Mouse (Mus musculus): ENCODE data around the gene Zc3h13. TPM values are rescaled to one million over a fixed set of nuclear protein-coding genes. Genes with fewer than 3 reads are reported as not detected.

Zc3h13 gene
- total and polyA plus RNA-seq, 3 experiments, result 17.7 to 38.5 (median 18.8) TPM

GRCm38 (mm10) chr14:75246024-75247000 is 37.9 kb upstream of the Zc3h13 start:
- no peak overlapping the region for H3K9ac ChIP-seq (ENCODE audit: insufficient read depth, low read depth)

GRCm38 (mm10) chr14:75250432-75250831 is 33.7 kb upstream of the Zc3h13 start:
- Histone ChIP-seq H3K9ac (ENCODE audit: insufficient read depth, low read depth) (no peak overlapping the region), H3K9me3 (replicated peaks; ENCODE audit: low read length) (no peaks in the 10 kb centered on the region), H3K27me3 (replicated peaks) (no peaks in the 10 kb centered on the region), H3K79me2 (replicated peaks; ENCODE audit: control insufficient read depth, extremely low read depth, insufficient read depth, poor library complexity, severe bottlenecking) (no peaks in the 10 kb centered on the region), H3K27ac (ENCODE audit: insufficient read depth, low read depth) (no peak overlapping the region), H3K36me3 (replicated peaks in 1 of 2; ENCODE audit: control insufficient read depth in 1 of 2, insufficient read depth in 1 of 2, low read length in 1 of 2) (no peaks in the 10 kb centered on the region), H3K4me3 (replicated peaks in 1 of 3; ENCODE audit: low read depth in 2 of 3, low read length in 2 of 3, poor library complexity in 1 of 3) (no peak overlapping the region), H3K4me1 (ENCODE audit: control insufficient read depth in 1 of 2, insufficient read depth in 2 of 2) (peaks cover 0 to 1% of the 10 kb centered on the region in 2 experiments; a peak in 2 of 4 replicates), H3K4me2 (ENCODE audit: insufficient read depth, low read depth, poor library complexity, severe bottlenecking) (no peak overlapping the region)
- in situ Hi-C loops (cut with MboI; ENCODE audit: low pct_ligation_motif_present, low pct_unique_long_range_greater_than_20kb, low sequenced_read_pairs) (no loop called here), dilution Hi-C loops (cut with MboI; ENCODE audit: extremely low pct_ligation_motif_present, extremely low pct_unique_long_range_greater_than_20kb, low sequenced_read_pairs) (no loop called here)
- no peak for DNase-seq (ENCODE audit: extremely low read depth)
- TF ChIP-seq E2F4 (IDR thresholded peaks at IDR 0.05; ENCODE audit: insufficient replicate concordance, low read depth, low read length) (no peak), JUND (conservative IDR thresholded peaks at IDR 0.05; ENCODE audit: low read depth, low read length) (no peak), NRF1 (IDR thresholded peaks at IDR 0.05; ENCODE audit: low read depth, low read length) (no peak), MYC (IDR thresholded peaks at IDR 0.05; ENCODE audit: low read depth, low read length) (no peak), MAZ (IDR thresholded peaks at IDR 0.05; ENCODE audit: low read depth, low read length) (no peak), RAD21 (IDR thresholded peaks at IDR 0.05; ENCODE audit: low read depth, low read length) (no peak), CHD1 (IDR thresholded peaks at IDR 0.05; ENCODE audit: low read depth, low read length) (no peak), EP300 (IDR thresholded peaks at IDR 0.05; ENCODE audit: low read length) (no peak), MAX (IDR thresholded peaks at IDR 0.05; ENCODE audit: low read length) (no peak), POLR2AphosphoS2 (IDR thresholded peaks at IDR 0.05; ENCODE audit: low read depth, low read length) (no peak), PAX5 (IDR thresholded peaks at IDR 0.05; ENCODE audit: low read length) (no peak), SIN3A (IDR thresholded peaks at IDR 0.05; ENCODE audit: low read length) (no peak), GABPA (IDR thresholded peaks at IDR 0.05; ENCODE audit: insufficient replicate concordance, low read depth, low read length) (no peak)

More at GRCm38 (mm10) chr14:75246024-75247000, 37.9 kb upstream of the Zc3h13 start:
- in situ Hi-C loops (cut with MboI; ENCODE audit: low pct_ligation_motif_present, low pct_unique_long_range_greater_than_20kb, low sequenced_read_pairs) (no loop called here), dilution Hi-C loops (cut with MboI; ENCODE audit: extremely low pct_ligation_motif_present, extremely low pct_unique_long_range_greater_than_20kb, low sequenced_read_pairs) (no loop called here)
- Histone ChIP-seq H3K36me3 (replicated peaks in 1 of 2; ENCODE audit: control insufficient read depth in 1 of 2, insufficient read depth in 1 of 2, low read length in 1 of 2) (no peaks in the 10 kb centered on the region), H3K79me2 (replicated peaks; ENCODE audit: control insufficient read depth, extremely low read depth, insufficient read depth, poor library complexity, severe bottlenecking) (no peaks in the 10 kb centered on the region), H3K4me2 (ENCODE audit: insufficient read depth, low read depth, poor library complexity, severe bottlenecking) (no peak overlapping the region), H3K4me1 (ENCODE audit: control insufficient read depth in 1 of 2, insufficient read depth in 2 of 2) (no peaks in the 10 kb centered on the region), H3K9me3 (replicated peaks; ENCODE audit: low read length) (no peaks in the 10 kb centered on the region), H3K4me3 (replicated peaks in 1 of 3; ENCODE audit: low read depth in 2 of 3, low read length in 2 of 3, poor library complexity in 1 of 3) (no peak overlapping the region), H3K27me3 (replicated peaks) (no peaks in the 10 kb centered on the region), H3K27ac (ENCODE audit: insufficient read depth, low read depth) (no peak overlapping the region)
- DNase-seq (ENCODE audit: extremely low read depth), result no peak
- TF ChIP-seq SIN3A (IDR thresholded peaks at IDR 0.05; ENCODE audit: low read length), result no peak
- TF ChIP-seq TCF12 (IDR thresholded peaks at IDR 0.05; ENCODE audit: low read depth, low read length), result no peak
- TF ChIP-seq IRF4 (IDR thresholded peaks at IDR 0.05; ENCODE audit: low read depth, low read length), result no peak
- TF ChIP-seq KAT2A (IDR thresholded peaks at IDR 0.05; ENCODE audit: insufficient replicate concordance, low read length), result no peak
- no peak for TF ChIP-seq MXI1 (IDR thresholded peaks at IDR 0.05; ENCODE audit: low read depth, low read length)
- no peak for TF ChIP-seq ZNF384 (IDR thresholded peaks at IDR 0.05; ENCODE audit: low read depth, low read length)
- no peak for TF ChIP-seq ZMIZ1 (IDR thresholded peaks at IDR 0.05; ENCODE audit: low read depth, low read length)
- TF ChIP-seq CHD1 (IDR thresholded peaks at IDR 0.05; ENCODE audit: low read depth, low read length), result no peak
- TF ChIP-seq MAFK (IDR thresholded peaks at IDR 0.05; ENCODE audit: insufficient replicate concordance, low read length), result no peak
- TF ChIP-seq UBTF (IDR thresholded peaks at IDR 0.05; ENCODE audit: low read depth, low read length), result no peak
- TF ChIP-seq MAZ (IDR thresholded peaks at IDR 0.05; ENCODE audit: low read depth, low read length), result no peak
- no peak for TF ChIP-seq JUND (conservative IDR thresholded peaks at IDR 0.05; ENCODE audit: low read depth, low read length)
- TF ChIP-seq HCFC1 (IDR thresholded peaks at IDR 0.05; ENCODE audit: low read depth, low read length), result no peak
- no peak for TF ChIP-seq ZKSCAN1 (IDR thresholded peaks at IDR 0.05; ENCODE audit: borderline replicate concordance, low read depth, low read length)
- TF ChIP-seq ELF1 (IDR thresholded peaks at IDR 0.05; ENCODE audit: low read depth, low read length), result no peak
- no peak for TF ChIP-seq MEF2A (IDR thresholded peaks at IDR 0.05; ENCODE audit: borderline replicate concordance, low read depth, low read length)
- no peak for TF ChIP-seq TBP (conservative IDR thresholded peaks at IDR 0.05; ENCODE audit: low read depth, low read length)
- no peak for TF ChIP-seq NELFE (IDR thresholded peaks at IDR 0.05; ENCODE audit: low read depth, low read length)
